Mouse (Mus musculus) monocyte, adult 2 months (primary cell): Measurements from ENCODE around the gene Arid2.
"Not testable (repeated sequence)": the region's sequence is repeated elsewhere in the genome, so short reads cannot be mapped to it uniquely, and the experiment has no call there.

Experiments used
- DNase-seq, 2 experiments: peaks; one replicate each; pipeline ENCODE4 v3.0.0; 2022; ENCODE audit warnings: low spot score in 2 of 2, low read depth in 1 of 2

Arid2 gene

GRCm38 (mm10) chr15:96408717-96409121 is 121.4 kb downstream of the Arid2 start:
- no peak for DNase-seq

DNA sequence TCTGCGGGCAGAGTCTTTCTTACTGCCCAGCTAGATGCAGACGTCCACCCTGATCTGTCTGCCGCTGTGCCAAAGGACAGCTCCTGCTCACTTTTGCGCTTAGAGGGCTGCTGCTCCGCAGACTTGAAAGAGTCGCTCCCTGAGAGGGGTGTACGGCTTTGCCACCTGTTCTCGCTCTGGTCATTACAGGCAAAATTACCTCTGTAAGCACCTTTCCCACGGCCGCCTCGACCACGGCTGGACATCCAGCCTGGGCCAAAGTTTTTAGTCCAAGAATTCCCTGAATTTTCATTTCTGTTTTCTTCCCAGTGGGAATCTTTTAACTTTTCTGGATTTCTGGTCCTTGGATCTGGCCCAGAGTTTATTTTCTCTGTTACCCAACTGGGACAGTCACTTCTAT is 130.8 kb downstream of the Arid2 start:
- no peak for DNase-seq

DNA sequence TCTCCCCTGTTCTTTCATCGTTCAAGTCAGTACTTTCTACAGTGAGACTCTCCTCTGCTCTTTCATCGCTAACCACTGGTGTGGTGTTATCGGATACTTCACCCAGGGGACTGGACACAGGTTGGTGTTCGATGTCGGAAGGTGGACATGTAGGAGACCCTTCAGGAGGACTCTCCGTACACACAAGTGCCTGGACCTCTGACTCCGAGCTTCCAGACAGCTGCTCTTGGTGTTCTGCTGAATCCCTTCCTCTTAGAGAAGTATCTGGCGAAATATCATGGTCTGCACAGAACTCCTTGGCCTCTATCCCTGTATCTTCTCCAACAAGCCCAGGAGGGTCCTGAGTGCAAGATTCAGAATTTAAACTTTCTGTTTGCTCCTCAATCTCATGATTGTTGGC is 132.6 kb downstream of the Arid2 start:
- no peak for DNase-seq

DNA sequence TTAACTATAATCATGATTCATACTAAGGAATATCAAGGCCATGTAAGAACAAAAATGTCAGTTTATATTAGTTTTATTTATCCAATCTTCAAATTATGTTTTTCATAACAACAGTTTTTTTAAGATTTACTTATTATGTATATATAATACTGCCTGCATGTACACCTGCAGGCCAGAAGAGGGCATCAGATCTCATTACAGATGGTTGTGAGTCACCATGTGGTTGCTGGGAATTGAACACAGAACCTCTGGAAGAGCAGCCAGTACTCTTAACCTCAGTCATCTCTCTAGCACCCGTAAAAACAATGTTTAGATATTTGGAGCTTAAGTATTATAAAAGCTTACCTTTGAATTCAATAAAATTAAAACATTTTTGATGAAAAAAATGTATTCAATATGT is 146.9 kb downstream of the Arid2 start:
- no peak for DNase-seq

DNA sequence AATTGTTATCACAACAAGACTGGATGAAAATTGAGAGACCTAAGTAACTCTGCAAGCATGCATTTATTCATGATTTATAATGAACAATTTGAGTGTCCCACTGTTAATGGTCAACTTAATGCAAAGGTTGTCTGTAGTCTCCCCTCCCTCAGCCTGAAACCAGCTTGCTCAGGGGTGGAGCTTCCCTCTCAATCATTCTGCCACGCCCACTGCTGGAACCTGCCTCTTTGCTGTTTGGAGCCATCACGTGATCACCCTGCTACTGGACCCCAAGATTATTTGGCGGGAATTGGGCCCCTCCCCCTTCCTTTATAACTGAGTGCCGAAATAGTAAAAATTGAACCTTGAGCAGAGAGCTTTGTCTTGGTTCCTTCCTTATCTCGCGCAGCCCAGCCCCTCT is 154.2 kb downstream of the Arid2 start:
- not testable (repeated sequence) for DNase-seq

- no peak for DNase-seq
These were observed 159.5 kb downstream of the Arid2 start for GRCm38 (mm10) chr15:96446785-96447184.

- DNase-seq = no peak
These were observed 161.5 kb downstream of the Arid2 start for GRCm38 (mm10) chr15:96448656-96449299.

GRCm38 (mm10) chr15:96453346-96453745 is 166.0 kb downstream of the Arid2 start:
- no peak for DNase-seq
